Mouse (Mus musculus): ENCODE data around the gene Mybph. TPM values are rescaled to one million over a fixed set of nuclear protein-coding genes. Genes with fewer than 3 reads are reported as not detected.

Mybph gene
- polyA plus RNA-seq, 1 experiment: 1.0 TPM

DNA sequence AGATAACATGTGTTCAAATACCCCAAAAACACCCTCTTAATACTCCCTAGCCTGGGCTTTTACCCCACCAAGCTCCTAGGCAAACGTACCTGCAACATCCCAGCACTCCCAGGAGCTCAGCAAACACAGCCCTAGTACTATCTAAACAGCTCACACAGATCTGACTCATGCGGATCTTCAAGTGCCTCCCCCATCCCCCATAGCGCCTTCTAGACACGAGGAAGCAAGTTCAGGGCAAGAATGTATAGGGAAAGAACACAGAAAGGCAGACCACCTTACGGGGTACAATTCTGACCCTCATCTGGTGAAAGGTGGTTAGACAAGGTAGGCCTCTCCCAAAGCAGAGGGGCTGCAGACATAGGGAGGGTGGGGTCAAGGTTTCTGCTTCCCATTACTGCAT is 12.8 kb downstream of the Mybph start:
- DNase-seq (ENCODE audit: extremely low spot score in 1 of 2, low spot score in 1 of 2): no peak

DNA sequence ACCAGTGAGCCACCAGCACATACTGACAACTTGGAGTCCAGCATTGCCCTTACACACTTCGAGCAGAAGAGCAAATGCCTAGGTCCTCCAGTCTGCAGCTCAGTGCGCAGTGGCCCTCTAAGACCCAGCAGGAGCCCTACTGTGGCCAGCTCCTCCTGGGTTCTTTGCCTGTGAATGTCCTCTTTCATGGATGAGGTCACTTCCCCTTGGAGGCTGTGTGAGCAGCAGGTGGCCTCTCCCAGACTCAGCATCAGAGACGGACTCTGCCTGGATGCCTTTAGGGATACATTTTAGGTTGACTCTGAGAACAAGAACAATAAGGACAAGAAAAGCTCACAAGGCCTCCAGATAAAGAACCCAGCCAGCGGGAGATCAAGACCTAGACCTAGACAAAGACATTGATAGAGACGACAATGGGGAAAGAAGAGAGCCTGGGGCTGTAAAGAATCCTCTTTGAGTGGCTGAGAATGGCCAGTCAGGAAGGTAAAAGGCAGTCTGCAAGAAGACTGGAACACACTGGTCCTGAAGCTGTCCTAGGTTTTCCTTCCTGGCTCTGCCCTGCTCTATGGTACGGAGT is 17.0 kb downstream of the Mybph start:
- DNase-seq (ENCODE audit: extremely low spot score in 1 of 2, low spot score in 1 of 2): no peak

DNA sequence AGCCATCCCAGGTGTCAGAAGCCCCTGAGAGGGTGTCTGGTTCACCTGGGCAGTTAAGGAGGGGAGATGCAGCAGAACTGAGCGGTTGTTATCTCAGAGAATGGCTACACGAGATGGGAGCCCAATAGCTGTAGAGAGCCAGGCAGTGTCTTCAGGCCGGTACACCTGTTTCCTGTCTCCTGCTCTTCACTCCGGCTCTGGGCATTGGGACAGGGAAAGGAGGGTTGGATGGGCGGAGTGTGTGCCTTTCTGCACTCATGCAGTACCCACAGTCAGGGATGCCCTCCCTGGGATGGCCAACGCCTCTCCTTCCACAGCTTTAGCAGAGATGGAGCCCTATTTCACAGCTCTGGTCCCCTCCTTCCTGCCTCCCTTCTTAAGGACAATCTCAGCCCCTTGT is 17.8 kb downstream of the Mybph start:
- no peak for DNase-seq (ENCODE audit: extremely low spot score in 1 of 2, low spot score in 1 of 2)

DNA sequence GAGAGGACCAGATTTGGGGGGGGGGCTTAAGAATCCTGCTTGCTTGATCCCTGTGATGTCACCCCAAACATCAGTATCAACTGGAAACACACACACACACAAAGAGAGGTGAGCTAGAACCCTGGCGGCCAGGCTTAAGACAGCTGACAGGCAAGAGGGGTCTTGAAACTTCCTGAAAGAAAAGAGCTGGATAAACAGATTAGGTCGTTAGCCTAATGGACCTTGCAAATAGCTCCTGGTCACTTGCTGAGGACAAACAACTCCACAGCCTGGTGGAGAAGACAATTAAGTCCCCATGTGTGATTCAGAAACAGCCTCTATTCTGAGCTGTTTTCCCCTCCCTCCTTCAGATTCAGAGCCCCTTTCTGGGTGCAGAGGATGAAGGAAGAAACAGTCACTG is 18.4 kb downstream of the Mybph start:
- no peak for DNase-seq (ENCODE audit: extremely low spot score in 1 of 2, low spot score in 1 of 2)

DNA sequence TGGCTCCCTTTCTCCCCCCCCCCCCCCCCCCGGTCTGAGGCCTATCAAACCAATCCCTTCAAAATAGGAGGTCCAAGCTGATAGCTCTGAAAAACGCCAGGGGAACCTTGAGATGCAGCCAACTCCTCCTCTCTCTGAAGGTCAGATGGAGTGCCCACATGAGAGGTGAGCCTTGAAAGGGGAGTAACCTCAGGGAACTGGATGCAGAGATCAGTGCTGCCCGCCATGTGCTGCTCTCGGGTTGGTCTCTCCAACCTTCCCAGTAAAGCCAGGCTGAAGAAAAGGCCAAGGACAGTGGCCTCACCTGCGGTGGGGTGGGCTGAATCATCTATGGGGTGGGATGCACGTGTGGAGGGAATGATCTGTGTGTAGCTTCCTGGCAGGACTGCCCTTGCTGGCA is 19.1 kb downstream of the Mybph start:
- no peak for DNase-seq (ENCODE audit: extremely low spot score in 1 of 2, low spot score in 1 of 2)

DNA sequence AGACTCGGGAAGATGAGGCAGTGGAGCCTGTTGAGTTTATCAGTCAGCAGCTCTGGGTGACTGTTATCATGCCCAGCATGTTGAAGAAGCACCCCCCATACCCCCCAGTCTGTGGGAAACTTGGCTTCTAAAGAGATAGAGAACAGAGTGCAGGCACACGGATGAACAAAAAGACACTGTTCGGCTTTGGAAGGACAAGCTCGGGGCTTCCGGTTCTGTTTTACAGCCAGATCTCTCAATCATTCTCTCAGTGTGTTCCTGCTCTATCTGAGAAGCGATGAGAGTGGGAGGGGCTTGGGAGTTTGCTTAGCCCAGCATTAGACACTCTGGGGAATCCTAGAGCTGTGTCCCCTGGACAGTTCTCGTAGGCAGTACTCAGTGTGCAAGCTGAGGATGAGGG is 20.2 kb downstream of the Mybph start:
- no peak for DNase-seq (ENCODE audit: extremely low spot score in 1 of 2, low spot score in 1 of 2)

DNA sequence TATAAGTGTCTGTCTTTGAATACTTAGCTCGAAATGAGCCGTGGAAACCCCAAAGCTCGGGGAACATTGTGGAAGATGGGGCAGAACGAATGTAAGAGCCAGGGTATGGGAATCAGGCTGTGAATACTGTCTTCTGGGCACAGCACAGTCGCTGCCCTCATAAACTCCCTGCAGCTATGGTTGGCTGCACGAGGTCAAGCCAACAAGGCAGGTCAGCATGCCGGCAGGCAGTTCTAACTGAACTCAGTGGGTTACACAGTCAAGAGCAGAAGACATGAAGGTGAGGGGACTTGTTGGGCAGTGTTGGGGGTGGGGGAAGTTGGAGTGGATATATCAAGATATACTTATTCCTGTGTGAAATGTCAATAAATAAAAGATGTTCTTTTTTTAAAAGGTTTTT is 21.8 kb downstream of the Mybph start:
- no peak for DNase-seq (ENCODE audit: extremely low spot score in 1 of 2, low spot score in 1 of 2)

DNA sequence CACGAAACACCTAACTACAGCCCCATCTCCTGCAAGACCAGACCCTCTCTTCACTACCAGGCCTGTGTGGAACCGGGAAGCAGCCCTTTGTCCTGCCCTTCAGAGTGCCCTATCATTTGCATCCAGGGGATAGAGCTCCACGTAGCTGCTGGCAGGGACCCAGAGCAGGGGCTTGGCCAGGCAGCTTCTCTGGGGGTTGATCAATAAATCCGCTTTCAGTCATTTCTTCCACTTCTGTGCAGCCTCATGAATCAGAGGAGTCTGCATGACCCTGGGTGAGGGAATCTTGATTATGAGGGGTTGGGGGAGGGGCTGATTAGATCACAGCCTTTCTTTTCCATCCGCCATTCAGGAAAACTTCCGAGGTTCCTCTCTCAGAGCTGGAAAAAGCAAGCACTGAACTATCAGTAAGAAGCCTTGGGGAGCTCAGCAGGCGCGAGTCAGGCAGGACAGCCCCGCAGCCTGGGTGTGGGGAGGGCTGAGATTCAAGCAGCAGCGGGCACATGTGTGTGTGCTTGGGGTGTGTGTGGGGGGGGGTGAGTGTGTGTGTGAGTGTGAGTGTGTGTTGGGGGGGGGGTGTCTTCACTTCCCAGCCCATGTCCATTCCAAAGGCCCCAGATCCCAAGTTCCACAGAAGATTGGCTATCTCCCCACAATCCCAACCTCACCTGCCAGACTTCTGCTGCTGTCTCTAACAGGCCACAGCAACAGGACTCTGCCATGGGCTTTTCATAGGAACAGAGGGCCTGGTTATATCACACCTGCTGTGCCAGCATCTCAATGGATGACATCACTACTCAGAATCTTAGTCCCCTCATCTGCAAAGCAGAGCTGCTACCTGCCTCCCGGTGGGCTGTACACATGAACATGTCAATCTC is 22.7 kb downstream of the Mybph start:
- no peak for DNase-seq (ENCODE audit: extremely low spot score in 1 of 2, low spot score in 1 of 2)

DNA sequence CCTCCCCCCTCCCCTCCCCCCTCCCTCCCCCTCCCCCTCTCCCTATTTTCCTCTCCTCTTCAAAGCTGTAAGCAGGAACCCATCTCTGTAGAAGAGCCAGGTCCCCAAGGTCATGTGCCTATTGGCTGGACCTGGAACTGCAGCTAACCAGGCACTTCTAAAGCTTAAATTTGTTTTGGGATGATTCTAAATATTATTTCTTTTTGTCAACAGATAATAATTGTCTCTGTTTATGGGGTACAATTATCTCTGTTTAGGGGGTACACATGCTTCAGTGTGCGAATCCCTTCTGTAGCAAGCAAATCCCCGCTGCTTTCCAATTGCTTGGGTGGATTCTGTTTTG is 23.4 kb downstream of the Mybph start:
- DNase-seq (ENCODE audit: extremely low spot score in 1 of 2, low spot score in 1 of 2): no peak

DNA sequence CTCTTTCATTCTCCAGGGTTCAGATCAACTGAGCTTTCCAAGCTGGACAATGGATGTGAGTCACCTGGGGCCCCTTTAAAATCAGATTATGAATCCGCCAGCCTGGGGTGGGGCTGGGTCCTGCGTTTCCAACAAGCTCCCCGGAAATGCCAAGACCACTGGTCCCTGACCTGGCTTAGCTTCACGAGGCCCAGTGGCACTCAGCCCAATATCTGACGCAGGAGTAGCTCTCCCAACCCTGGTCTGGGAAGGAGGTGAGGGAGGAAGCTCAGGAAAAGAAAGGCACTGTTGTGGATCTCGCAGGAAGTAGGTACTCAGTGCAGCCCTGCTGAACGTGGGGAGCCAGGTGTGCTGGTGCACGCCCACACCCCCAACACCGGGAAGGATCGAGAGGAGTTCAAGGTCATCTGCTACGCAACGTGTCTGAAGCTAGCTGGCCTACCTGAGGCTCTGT is 23.8 kb downstream of the Mybph start:
- DNase-seq (ENCODE audit: extremely low spot score in 1 of 2, low spot score in 1 of 2): no peak

DNA sequence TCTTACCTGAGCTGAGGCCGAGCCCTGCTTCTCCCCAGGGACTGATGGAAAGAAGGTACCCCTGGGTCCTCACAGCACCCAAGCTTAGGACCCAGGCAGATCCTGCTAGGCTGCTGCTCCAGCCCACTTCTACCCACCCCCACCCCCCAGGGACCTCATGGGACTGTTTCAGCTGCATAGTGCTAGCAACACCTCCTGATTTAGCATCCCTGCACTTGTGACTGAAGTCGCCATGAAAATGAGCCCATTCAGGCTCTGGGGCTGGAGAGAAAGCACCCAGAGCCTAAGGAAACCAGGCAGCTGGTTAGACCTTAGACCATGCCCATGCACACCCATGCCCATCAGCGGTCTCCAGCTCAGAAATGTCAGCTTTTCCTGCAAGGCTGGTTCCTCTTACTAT is 24.7 kb downstream of the Mybph start:
- no peak for DNase-seq (ENCODE audit: extremely low spot score in 1 of 2, low spot score in 1 of 2)

DNA sequence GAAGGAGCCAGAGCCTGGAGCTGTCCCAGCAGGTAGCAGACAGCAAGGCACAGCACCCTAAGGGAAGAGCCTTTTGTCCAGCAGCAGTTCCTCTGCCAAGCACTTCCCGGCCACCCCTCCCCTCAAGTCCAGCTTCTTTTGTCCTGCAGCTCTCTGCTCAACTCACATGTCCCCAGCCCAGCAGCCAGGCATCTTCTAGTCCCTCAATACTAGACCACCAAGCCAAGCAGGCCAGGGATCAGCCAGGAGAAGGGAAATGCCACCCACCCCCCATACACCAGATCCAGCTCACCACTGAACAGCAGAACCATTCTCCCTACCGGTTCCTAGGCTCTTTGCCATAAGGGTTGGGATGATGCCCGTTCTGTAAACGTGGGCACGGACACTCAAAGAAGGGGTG is 26.4 kb downstream of the Mybph start:
- DNase-seq (ENCODE audit: extremely low spot score in 1 of 2, low spot score in 1 of 2): no peak

DNA sequence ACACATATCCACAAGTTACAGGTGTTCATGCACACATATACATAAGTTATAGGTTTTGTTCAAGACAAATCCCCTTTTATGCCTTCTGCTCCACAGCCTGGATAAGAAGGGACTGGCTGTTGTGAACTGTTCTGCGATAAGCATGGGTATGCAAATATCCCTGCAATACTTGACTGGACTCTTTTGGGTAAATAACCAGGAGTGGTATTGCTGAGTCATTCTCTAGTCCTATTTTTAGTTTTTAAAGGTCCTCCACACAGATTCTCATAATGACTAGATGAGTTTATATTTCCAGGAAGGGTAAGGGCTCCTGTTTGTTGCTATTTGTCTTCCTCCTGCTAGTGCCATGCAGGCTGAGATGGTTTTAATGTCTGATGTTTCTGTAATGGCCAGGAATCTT is 27.9 kb downstream of the Mybph start:
- no peak for DNase-seq (ENCODE audit: extremely low spot score in 1 of 2, low spot score in 1 of 2)

DNA sequence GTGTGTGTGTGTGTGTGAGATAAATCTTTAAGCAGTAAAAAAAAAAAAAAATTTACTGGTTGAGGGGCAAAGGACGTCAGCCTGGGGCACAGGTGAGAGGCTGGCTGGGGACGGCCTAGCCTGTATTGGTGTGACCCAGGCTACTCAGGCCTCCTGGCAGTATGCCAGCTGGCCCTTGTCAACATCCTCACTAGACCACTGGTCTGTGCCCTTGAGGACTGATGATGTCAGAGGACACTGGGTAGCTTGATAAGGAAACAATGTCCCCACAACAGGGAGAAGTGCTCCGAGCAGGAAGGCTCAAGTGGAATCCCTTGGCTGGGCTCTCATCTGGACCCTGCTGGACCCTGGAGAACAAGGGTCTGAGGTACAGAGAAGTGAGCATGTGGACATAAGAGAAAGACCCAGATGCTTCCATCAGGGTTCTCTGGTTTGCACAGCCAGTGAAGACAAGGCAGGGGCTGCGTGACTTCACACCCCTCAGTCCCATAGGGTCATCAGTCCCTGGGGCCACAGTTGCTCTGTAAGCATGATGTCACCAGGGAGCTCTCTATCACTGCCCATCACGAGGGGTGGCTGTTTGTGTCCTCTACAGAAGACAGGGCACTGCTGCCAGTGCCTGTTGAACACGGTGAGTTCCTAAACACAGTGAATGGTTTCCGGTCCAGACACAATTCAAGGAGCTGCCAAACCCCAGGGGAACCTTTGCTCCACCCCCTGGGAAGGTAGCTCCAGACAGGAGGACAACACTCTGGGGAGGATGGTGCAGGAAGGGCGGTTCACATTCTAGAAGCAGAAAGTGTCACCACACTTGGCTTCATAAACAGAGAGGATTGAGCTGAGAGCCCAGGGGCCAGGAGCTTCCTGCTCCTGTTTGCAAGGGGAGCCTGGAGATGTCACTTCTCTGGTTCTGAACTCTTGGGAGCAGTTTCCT is 29.1 kb downstream of the Mybph start:
- no peak for DNase-seq (ENCODE audit: extremely low spot score in 1 of 2, low spot score in 1 of 2)

DNA sequence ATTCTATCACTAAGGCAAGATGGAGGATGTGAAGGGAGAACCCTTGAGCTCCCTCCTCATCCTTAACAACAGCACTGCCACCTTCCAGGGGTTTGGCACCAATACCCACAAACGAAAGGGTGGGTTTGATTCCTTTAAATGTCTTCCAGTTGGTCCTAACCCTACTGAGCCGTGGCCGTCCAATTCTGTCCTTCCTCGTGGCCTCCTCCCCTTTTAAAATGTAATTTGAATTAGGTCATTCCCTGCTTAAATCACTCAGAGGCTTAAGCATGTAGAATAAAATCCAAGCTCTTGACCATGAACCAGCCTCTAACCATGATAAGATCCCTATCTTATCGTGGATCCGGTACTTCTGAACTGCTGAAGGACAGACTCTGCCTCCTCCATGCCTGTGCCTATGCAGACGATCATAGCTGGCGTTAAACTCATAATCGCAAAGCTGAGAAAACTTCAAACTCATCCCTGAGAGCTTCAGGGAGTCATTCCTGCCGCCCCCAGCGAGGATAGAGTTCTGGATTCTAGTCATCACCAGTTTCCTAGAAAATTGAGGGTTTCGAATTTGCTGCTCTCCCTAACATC is 31.5 kb downstream of the Mybph start:
- no peak for DNase-seq (ENCODE audit: extremely low spot score in 1 of 2, low spot score in 1 of 2)

DNA sequence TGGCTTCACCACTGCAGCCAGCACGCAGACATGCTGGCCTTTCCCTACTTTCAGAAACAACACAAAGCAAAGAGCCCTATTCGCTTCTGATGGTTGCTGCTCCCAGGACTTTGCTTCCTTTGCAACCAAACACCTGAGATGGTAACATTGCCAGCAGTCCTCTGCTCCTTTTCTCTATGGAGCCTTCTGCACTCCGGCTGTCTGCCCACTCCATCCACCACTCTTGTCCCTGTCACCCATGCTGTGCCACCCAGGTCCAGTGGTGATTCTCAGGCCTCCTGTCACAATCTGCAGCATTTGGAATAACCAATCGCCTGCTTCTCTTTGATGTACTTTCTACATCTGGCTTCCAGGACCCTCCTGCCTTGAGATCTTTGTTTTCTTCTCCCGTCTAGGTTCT is 32.1 kb downstream of the Mybph start:
- no peak for DNase-seq (ENCODE audit: extremely low spot score in 1 of 2, low spot score in 1 of 2)

DNA sequence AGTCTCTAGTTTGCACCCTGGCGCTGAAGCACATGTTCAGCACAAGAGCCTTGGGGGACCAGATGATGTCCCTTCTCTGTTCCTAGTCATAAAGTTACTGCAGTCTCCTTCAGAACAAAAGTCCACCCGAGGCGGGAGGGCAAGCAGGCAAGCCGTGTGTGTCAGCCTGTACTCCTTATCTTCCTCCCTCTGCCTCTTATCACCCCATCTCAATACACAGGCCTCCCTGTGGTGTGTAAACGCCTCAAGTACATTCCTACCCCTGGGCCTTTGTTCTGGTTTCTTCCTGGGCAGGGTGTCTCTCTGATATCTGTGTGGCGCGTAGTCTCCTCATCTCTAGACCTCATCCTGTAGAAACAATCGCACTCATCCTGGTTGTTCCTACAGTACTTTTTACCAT is 33.5 kb downstream of the Mybph start:
- no peak for DNase-seq (ENCODE audit: extremely low spot score in 1 of 2, low spot score in 1 of 2)

DNA sequence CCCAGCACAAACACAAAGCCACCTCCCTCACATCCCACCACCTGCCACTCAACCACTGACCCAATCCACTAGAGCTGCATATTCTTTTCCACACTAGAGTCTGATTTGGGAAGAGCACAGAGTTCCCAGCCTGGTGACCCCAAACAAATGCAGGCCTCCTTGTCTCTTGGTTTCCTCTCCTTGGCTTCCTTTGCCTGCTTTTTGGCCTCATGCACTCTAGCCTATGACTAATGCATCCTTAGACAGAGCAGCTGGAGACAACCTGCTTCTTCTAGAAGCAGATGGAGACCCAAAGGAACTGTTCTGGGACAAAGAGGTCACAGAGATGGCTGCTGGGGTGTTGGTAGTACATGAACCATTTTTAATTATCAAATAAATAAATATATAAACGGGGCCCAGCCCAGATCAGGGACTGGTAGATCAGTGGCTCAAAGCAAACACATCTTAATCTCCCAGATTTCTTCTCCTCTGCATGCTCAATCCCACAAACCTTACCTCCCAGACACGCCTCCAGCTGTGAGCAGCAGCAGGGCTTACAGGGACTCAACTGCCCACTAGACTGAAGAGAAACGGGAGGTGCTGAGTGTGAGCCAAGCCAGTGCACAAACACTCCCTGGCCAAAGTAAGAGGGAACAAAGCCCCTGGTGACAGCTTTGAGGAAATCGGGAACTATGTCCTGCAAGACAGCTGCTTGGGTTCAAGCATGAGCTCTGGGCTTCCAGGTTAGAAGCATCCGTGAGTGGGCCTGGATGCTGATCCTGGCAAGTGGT is 36.7 kb downstream of the Mybph start:
- no peak for DNase-seq (ENCODE audit: extremely low spot score in 1 of 2, low spot score in 1 of 2)

DNA sequence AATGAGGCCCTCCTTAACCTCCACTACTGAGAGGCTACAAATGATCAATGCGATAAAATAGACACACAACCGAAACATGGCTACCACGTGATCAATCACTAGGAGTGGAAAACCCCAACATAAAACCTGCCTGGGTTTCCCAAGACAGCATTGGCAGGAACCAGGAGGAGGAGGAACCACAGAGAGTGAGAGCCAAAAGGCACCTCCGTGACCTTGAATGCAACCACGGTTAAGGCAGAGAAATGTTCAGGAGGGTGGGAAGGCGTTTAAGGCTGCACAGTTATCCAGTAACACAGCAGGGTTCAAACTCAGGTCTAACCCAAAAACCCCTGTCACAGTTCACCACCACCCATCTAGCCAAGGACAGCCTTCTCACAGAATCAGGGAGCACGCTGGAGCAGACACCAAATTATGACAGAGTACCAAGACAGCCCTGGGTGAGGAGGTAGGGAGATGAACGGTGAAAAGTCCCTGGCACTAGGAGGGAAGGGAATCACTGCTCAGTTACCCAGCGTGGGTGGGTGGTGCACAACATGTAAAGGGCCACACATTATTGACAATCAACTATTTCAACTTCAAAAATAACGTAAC is 37.5 kb downstream of the Mybph start:
- no peak for DNase-seq (ENCODE audit: extremely low spot score in 1 of 2, low spot score in 1 of 2)

DNA sequence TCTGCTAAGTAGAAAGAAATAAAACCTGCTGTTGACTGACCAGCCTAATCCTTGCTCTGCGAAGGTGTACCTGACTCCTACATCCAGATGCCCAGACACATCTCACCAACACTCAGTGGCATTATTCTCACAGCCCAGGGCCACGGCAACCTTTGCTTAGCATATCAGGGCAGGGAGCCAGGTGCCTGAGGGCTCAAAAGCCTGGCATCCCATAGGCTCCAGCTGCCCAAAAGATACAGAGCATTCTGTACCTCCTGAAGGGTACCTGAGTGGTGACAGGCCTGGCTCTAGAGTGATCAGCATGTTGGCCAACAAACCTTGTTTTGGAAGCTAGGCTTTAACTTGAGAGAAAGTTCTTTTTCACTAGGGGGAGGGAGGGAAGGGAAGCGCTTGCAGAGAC is 38.0 kb downstream of the Mybph start:
- no peak for DNase-seq (ENCODE audit: extremely low spot score in 1 of 2, low spot score in 1 of 2)
